10 mouse cellular contexts compared by ENCODE assay signal in the genomic region with DNA sequence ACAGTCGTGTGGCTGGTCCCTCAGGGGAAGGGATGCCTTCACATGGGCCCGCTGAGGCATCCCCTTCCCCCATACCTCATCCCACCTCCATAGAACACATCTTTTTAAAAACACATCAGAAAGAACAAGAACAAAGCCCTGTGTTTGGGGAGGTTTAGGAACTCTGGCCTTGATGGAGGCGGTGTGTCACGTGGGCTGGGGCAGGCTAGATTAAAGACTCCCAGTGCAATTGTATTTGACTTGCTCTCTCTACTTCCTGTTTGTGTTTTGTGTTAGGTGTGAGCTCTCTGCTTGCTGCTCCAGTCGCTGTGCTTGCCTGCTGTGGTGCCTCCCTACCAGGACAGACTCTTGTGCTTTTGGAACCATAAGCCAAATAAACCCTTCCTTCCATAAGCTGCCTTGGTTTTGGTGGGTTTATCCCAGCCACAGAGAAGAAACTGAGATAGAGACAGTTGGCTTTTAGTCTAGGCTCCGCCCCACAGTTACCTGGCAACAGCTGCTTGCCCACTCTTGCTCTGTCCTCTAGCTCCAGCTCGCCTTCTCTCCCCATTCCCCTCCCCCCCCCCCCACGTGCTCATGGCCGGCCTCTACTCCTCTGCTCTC. TPM values are rescaled to one million over a fixed set of nuclear protein-coding genes. Genes with fewer than 3 reads are reported as not detected.
DNase-seq lines count a peak whose midpoint lies in the region; ATAC-seq and TF ChIP-seq lines count a peak whose summit lies in the region.
"Had no signal": no experiment of that assay in that cellular context is flagged by ENCODE, and none has a peak within 500 bp of the region (broad histone marks: within the 10 kb centered on the region; RNA-seq: fewer than 3 reads in every experiment).

No protein-coding gene starts in this region.

- peak; percentile 19 for DNase-seq in lung, embryonic 14.5 days
- DNase-seq in lung, postnatal 0 days (ENCODE audit: low spot score): no peak
- DNase-seq in liver, embryonic 11.5 days (ENCODE audit: low spot score): peak; percentile 59
- DNase-seq in thymus, postnatal 0 days (ENCODE audit: low spot score): peak; percentile 67
- DNase-seq in adrenal gland, adult 2 months: no peak
- DNase-seq in cerebellum, postnatal 10 days: no peak
- no peak for DNase-seq in cerebellum, adult 11 months
- DNase-seq: cerebellum, postnatal 36 days; kidney, adult 18-20 months had no signal

- H3K27ac ChIP-seq in lung, embryonic 14.5 days (ENCODE audit: low read depth): peak overlapping the region; percentile 58
- H3K27ac ChIP-seq in lung, postnatal 0 days (ENCODE audit: low read length): no peak overlapping the region
- peak overlapping the region; percentile 51 for H3K27ac ChIP-seq in embryonic facial prominence, embryonic 12.5 days
- H3K27ac ChIP-seq in liver, embryonic 11.5 days (ENCODE audit: low read depth, low read length): peak overlapping the region; percentile 77

- no peaks in the 10 kb centered on the region for H3K9me3 ChIP-seq in lung, embryonic 14.5 days (ENCODE audit: low read depth, low read length)
- no peaks in the 10 kb centered on the region for H3K9me3 ChIP-seq in lung, postnatal 0 days (ENCODE audit: low read length)
- H3K9me3 ChIP-seq in embryonic facial prominence, embryonic 12.5 days: no peaks in the 10 kb centered on the region
- no peaks in the 10 kb centered on the region; the same call in 1 of the 2 replicates for H3K9me3 ChIP-seq in liver, embryonic 11.5 days (ENCODE audit: control insufficient read depth, low read length)

- 14% methylated on average over 9 of the region's 9 CpGs for WGBS in lung, embryonic 14.5 days
- 15% methylated on average over 9 of the region's 9 CpGs for WGBS in lung, postnatal 0 days
- 9% methylated on average over 9 of the region's 9 CpGs for WGBS in embryonic facial prominence, embryonic 12.5 days
- 16% methylated on average over 9 of the region's 9 CpGs for WGBS in liver, embryonic 11.5 days

- H3K4me1 ChIP-seq in lung, embryonic 14.5 days (ENCODE audit: insufficient read depth): peaks cover 12% of the 10 kb centered on the region
- H3K4me1 ChIP-seq in lung, postnatal 0 days (ENCODE audit: insufficient read depth, low read depth, low read length): peaks cover 8% of the 10 kb centered on the region; the same call in 1 of the 2 replicates
- H3K4me1 ChIP-seq in embryonic facial prominence, embryonic 12.5 days: peaks cover 23% of the 10 kb centered on the region
- H3K4me1 ChIP-seq in liver, embryonic 11.5 days (replicated peaks; ENCODE audit: control insufficient read depth, insufficient read depth, low read length): peaks cover 25% of the 10 kb centered on the region

- TF ChIP-seq EP300 in lung, postnatal 0 days (IDR thresholded peaks at IDR 0.05): no peak

- no peak for TF ChIP-seq CTCF in lung, embryonic 14.5 days (IDR thresholded peaks at IDR 0.05; ENCODE audit: low read depth)
- TF ChIP-seq CTCF in lung, postnatal 0 days (IDR thresholded peaks at IDR 0.05): no peak

- no peaks in the 10 kb centered on the region for H3K27me3 ChIP-seq in lung, embryonic 14.5 days (ENCODE audit: insufficient read depth, low read length)
- no peaks in the 10 kb centered on the region for H3K27me3 ChIP-seq in lung, postnatal 0 days (replicated peaks; ENCODE audit: insufficient read depth, low read length)
- no peaks in the 10 kb centered on the region for H3K27me3 ChIP-seq in embryonic facial prominence, embryonic 12.5 days
- H3K27me3 ChIP-seq in liver, embryonic 11.5 days (replicated peaks; ENCODE audit: control insufficient read depth, insufficient read depth, low read length): no peaks in the 10 kb centered on the region

- ATAC-seq in lung, embryonic 14.5 days (ENCODE audit: insufficient read depth): no peak
- ATAC-seq in lung, postnatal 0 days: no peak
- ATAC-seq in embryonic facial prominence, embryonic 12.5 days (ENCODE audit: insufficient number of reproducible peaks, insufficient read depth, low FRiP score, low TSS enrichment): no peak
- ATAC-seq in liver, embryonic 11.5 days (replicated peaks; ENCODE audit: low FRiP score): 0 out of 2 replicates have a peak, but pooled peaks have one; percentile 25

- no peak overlapping the region for H3K4me3 ChIP-seq in lung, embryonic 14.5 days (ENCODE audit: low read depth, low read length)
- H3K4me3 ChIP-seq in lung, postnatal 0 days (ENCODE audit: low read depth, low read length): no peak overlapping the region
- H3K4me3 ChIP-seq in embryonic facial prominence, embryonic 12.5 days: no peak overlapping the region
- no peak overlapping the region for H3K4me3 ChIP-seq in liver, embryonic 11.5 days (ENCODE audit: low read depth, low read length)

- peak overlapping the region; percentile 31; the same call in 1 of the 2 replicates for H3K4me2 ChIP-seq in lung, embryonic 14.5 days
- no peak overlapping the region for H3K4me2 ChIP-seq in lung, postnatal 0 days (replicated peaks; ENCODE audit: low read depth, low read length)
- peak overlapping the region; percentile 24 for H3K4me2 ChIP-seq in embryonic facial prominence, embryonic 12.5 days (replicated peaks)
- peak overlapping the region; percentile 33 for H3K4me2 ChIP-seq in liver, embryonic 11.5 days

- no peaks in the 10 kb centered on the region for H3K36me3 ChIP-seq in lung, embryonic 14.5 days (ENCODE audit: insufficient read depth)
- no peaks in the 10 kb centered on the region for H3K36me3 ChIP-seq in lung, postnatal 0 days (ENCODE audit: insufficient read depth, low read length)
- H3K36me3 ChIP-seq in embryonic facial prominence, embryonic 12.5 days: no peaks in the 10 kb centered on the region
- no peaks in the 10 kb centered on the region for H3K36me3 ChIP-seq in liver, embryonic 11.5 days (ENCODE audit: control insufficient read depth, insufficient read depth, low read length)

- H3K9ac ChIP-seq in lung, embryonic 14.5 days: no peak overlapping the region
- no peak overlapping the region for H3K9ac ChIP-seq in lung, postnatal 0 days (replicated peaks; ENCODE audit: low read depth)
- H3K9ac ChIP-seq in embryonic facial prominence, embryonic 12.5 days: no peak overlapping the region
- H3K9ac ChIP-seq in liver, embryonic 11.5 days (ENCODE audit: low read depth, low read length): peak overlapping the region; percentile 17

RNA-seq across cellular contexts. Expression of gene Cln6, which starts 12.7 kb away (rescaled TPM):
- 27.3 and 27.7 TPM in 2 replicates for polyA plus RNA-seq in lung, embryonic 14.5 days (2014; fragmentation: Nextera tagmentation; extraction: Ambion mirVana)
- 19.1 and 20.3 TPM in 2 replicates for polyA plus RNA-seq in lung, postnatal 0 days (2015; fragmentation: Nextera tagmentation; extraction: Ambion mirVana)
- 14.7 and 17.1 TPM in 2 replicates for polyA plus RNA-seq in embryonic facial prominence, embryonic 12.5 days (2016; fragmentation: Nextera tagmentation; extraction: Ambion mirVana)
- 32.2 and 34.3 TPM in 2 replicates for polyA plus RNA-seq in liver, embryonic 11.5 days (2014; fragmentation: Nextera tagmentation; extraction: Ambion mirVana)
- 23.1 and 26.7 TPM in 2 replicates for polyA plus RNA-seq in thymus, postnatal 0 days (2015; fragmentation: Nextera tagmentation; extraction: Ambion mirVana)
- 10 to 100 TPM; 20.0 to 20.2 TPM for total RNA-seq in adrenal gland, adult 2 months (2021)
- 65.3 and 68.9 TPM in 2 replicates for polyA plus RNA-seq in adrenal gland, adult 2 months (2012; rRNA removed)

RNA-seq across cellular contexts. Expression of gene Fem1b, which starts 14.2 kb away (rescaled TPM):
- polyA plus RNA-seq in lung, embryonic 14.5 days (2014; fragmentation: Nextera tagmentation; extraction: Ambion mirVana): 37.1 and 37.6 TPM in 2 replicates
- polyA plus RNA-seq in lung, postnatal 0 days (2015; fragmentation: Nextera tagmentation; extraction: Ambion mirVana): 9.2 and 10.8 TPM in 2 replicates
- polyA plus RNA-seq in embryonic facial prominence, embryonic 12.5 days (2016; fragmentation: Nextera tagmentation; extraction: Ambion mirVana): 28.4 and 30.6 TPM in 2 replicates
- polyA plus RNA-seq in liver, embryonic 11.5 days (2014; fragmentation: Nextera tagmentation; extraction: Ambion mirVana): 30.4 and 33.6 TPM in 2 replicates
- 11.3 and 11.6 TPM in 2 replicates for polyA plus RNA-seq in thymus, postnatal 0 days (2015; fragmentation: Nextera tagmentation; extraction: Ambion mirVana)
- 10 to 100 TPM; 31.6 to 33.8 TPM for total RNA-seq in adrenal gland, adult 2 months (2021)
- 8.1 and 8.3 TPM in 2 replicates for polyA plus RNA-seq in adrenal gland, adult 2 months (2012; rRNA removed)

RNA-seq across cellular contexts. Expression of gene Calml4, which starts 32.0 kb away (rescaled TPM):
- 11.6 and 13.4 TPM in 2 replicates for polyA plus RNA-seq in lung, embryonic 14.5 days (2014; fragmentation: Nextera tagmentation; extraction: Ambion mirVana)
- polyA plus RNA-seq in lung, postnatal 0 days (2015; fragmentation: Nextera tagmentation; extraction: Ambion mirVana): 19.7 and 20.6 TPM in 2 replicates
- 3.1 and 4.5 TPM in 2 replicates for polyA plus RNA-seq in embryonic facial prominence, embryonic 12.5 days (2016; fragmentation: Nextera tagmentation; extraction: Ambion mirVana)
- polyA plus RNA-seq in liver, embryonic 11.5 days (2014; fragmentation: Nextera tagmentation; extraction: Ambion mirVana): 1.8 and 2.6 TPM in 2 replicates
- 5.5 and 5.6 TPM in 2 replicates for polyA plus RNA-seq in thymus, postnatal 0 days (2015; fragmentation: Nextera tagmentation; extraction: Ambion mirVana)
- total RNA-seq in adrenal gland, adult 2 months (2021): 10 to 100 TPM in 1 of 2 experiments, 1 to 10 TPM in 1; 7.8 to 12.0 TPM
- polyA plus RNA-seq in adrenal gland, adult 2 months (2012; rRNA removed): 0.77 and 0.97 TPM in 2 replicates

Comparison
In these comparisons a context has a peak if more than half of its experiments do, and no peak if none do; other contexts are left out.
1. DNase-seq: peak in lung, embryonic 14.5 days (single experiment), liver, embryonic 11.5 days (single experiment) and thymus, postnatal 0 days (single experiment); none in lung, postnatal 0 days (single experiment), adrenal gland, adult 2 months (single experiment), cerebellum, postnatal 10 days (0 of 2) and cerebellum, adult 11 months (single experiment).